Mouse (Mus musculus) gastrocnemius, adult 18-20 months (tissue): ENCODE data around the gene Rps27rt. TPM values are rescaled to one million over a fixed set of nuclear protein-coding genes. Genes with fewer than 3 reads are reported as not detected.

Experiments used
- total RNA-seq, 2 experiments: library from RNA; stranded (reverse); gene quantifications; 2 replicates each; pipeline ENCODE4 v1.2.3; 2021

Gene Rps27rt
- total RNA-seq, 2 experiments from 2014 or later, result 16.1 to 23.6 TPM

Other genes with a start within 250 kb of the Rps27rt start
- gene Cmtm7, start 200.9 kb downstream of the Rps27rt start, total RNA-seq, result 1 to 10 TPM; 3.7 to 7.0 TPM
- 1 to 10 TPM; 2.0 to 2.3 TPM for gene Cmtm8, start 138.6 kb downstream of the Rps27rt start, total RNA-seq
- 10 to 100 TPM; 19.0 to 19.2 TPM for gene Gpd1l, start 48.8 kb downstream of the Rps27rt start, total RNA-seq
- 1 to 10 TPM; 3.1 to 4.1 TPM for gene Osbpl10, start 4.2 kb downstream of the Rps27rt start, total RNA-seq